Mouse (Mus musculus): Measurements from ENCODE around the gene Dnajc25.

DNA sequence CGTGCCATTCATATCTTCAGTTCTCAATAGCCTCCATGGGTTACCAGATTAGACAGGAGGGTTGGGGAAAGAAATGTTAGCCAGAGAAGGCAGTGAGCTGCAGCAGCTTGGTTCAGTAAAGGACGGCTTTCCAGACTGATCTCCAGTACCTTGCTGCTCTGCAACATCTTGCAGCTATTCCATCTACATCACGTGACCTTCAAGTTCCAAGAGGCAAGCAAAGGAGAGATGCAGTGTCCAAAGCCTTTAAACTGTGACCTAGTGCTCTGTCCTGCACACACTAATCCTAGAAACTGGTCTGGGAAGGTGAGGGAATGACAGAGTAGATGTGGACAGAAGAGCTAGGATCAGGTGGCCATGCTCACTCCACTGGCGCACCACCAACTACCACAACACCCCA is 31.6 kb upstream of the Dnajc25 start:
- TF ChIP-seq CTCF (IDR thresholded peaks at IDR 0.05; ENCODE audit: borderline replicate concordance, control insufficient read depth, extremely low read depth, insufficient read depth, low read length, poor library complexity), result no peak
- no peak for TF ChIP-seq POLR2A (IDR thresholded peaks at IDR 0.05; ENCODE audit: control insufficient read depth, extremely low read depth, insufficient read depth, low read length, poor library complexity)
